Mouse (Mus musculus) left cerebral cortex, postnatal 4 days (tissue): ENCODE measurements around the gene Zfp93. TPM values are rescaled to one million over a fixed set of nuclear protein-coding genes. Genes with fewer than 3 reads are reported as not detected.
A peak's percentile ranks its signal among the peaks of the same experiment; 100 is the strongest.
"Not testable (repeated sequence)": the region's sequence is repeated elsewhere in the genome, so short reads cannot be mapped to it uniquely, and the experiment has no call there.

Source experiments
- DNase-seq: peaks from one replicate; pipeline ENCODE4 v3.0.0-alpha.2; 2022
- intact Hi-C: fragments of 180-260 bp; cut with DNase I; formaldehyde crosslinking; loops from one replicate; pipeline ENCODE4 v1.15.1; 2025
- total RNA-seq, 2 experiments: library from RNA; stranded (reverse); gene quantifications; 2 replicates each; pipeline ENCODE4 v1.2.3; 2021

The Zfp93 gene
- total RNA-seq, result 1 to 10 TPM; 8.3 TPM

- intact Hi-C loops, result no loop called here
- DNase-seq, result peak; percentile 80
Observed at GRCm38 (mm10) chr7:24270288-24270672, at the start of gene Zfp93. TSS of gene Zfp93 (plus strand) at chr7:24270420.

- intact Hi-C loops, result no loop called here
- peak; percentile 50 for DNase-seq
Observed at GRCm38 (mm10) chr7:24237040-24237791, 33.0 kb upstream of the Zfp93 start, which contains the start of gene Zfp109. TSS of gene Zfp109 (minus strand) at chr7:24237560.

GRCm38 (mm10) chr7:24253779-24254615, 16.2 kb upstream of the Zfp93 start:
- no peak for DNase-seq
- intact Hi-C loops, result no loop called here

- intact Hi-C loops, result no loop called here
- peak; percentile 78 for DNase-seq
Observed at GRCm38 (mm10) chr7:24254633-24255474, 15.4 kb upstream of the Zfp93 start, which contains the start of gene Zfp108. TSS of gene Zfp108 (plus strand) at chr7:24254794.

- no peak for DNase-seq
- intact Hi-C loops, result no loop called here
Observed at GRCm38 (mm10) chr7:24259306-24259999, 10.8 kb upstream of the Zfp93 start.

- intact Hi-C loops, result no loop called here
- DNase-seq, result no peak
Observed at GRCm38 (mm10) chr7:24260000-24260312, 10.3 kb upstream of the Zfp93 start.

GRCm38 (mm10) chr7:24268176-24269155, 1.8 kb upstream of the Zfp93 start:
- intact Hi-C loops, result no loop called here
- no peak for DNase-seq

GRCm38 (mm10) chr7:24269256-24269655, 964 bp upstream of the Zfp93 start:
- no peak for DNase-seq
- intact Hi-C loops, result no loop called here

GRCm38 (mm10) chr7:24269667-24270287, 443 bp upstream of the Zfp93 start:
- no peak for DNase-seq
- intact Hi-C loops, result no loop called here

- DNase-seq, result no peak
- intact Hi-C loops, result no loop called here
Observed at GRCm38 (mm10) chr7:24271191-24271590, 971 bp downstream of the Zfp93 start.

GRCm38 (mm10) chr7:24274456-24274855, 4.2 kb downstream of the Zfp93 start:
- no peak for DNase-seq
- intact Hi-C loops, result no loop called here

GRCm38 (mm10) chr7:24278771-24279170, 8.6 kb downstream of the Zfp93 start:
- intact Hi-C loops, result not testable (repeated sequence)

GRCm38 (mm10) chr7:24280031-24280857, 10.0 kb downstream of the Zfp93 start:
- intact Hi-C loops, result loop anchor here (10.0 kb wide), 1 partner anchor 315 kb away; no protein-coding TSS in a partner anchor
- DNase-seq, result no peak

More at GRCm38 (mm10) chr7:24278771-24279170, 8.6 kb downstream of the Zfp93 start:
- DNase-seq, result not testable (repeated sequence)

- no peak for DNase-seq
- intact Hi-C loops, result loop anchor here (10.0 kb wide), 1 partner anchor 316 kb away; no protein-coding TSS in a partner anchor
Observed at GRCm38 (mm10) chr7:24280858-24281145, 10.6 kb downstream of the Zfp93 start.

GRCm38 (mm10) chr7:24286090-24286489, 15.9 kb downstream of the Zfp93 start:
- intact Hi-C loops, result loop anchor here (10.0 kb wide), 1 partner anchor 321 kb away; no protein-coding TSS in a partner anchor

GRCm38 (mm10) chr7:24286916-24287315, 16.7 kb downstream of the Zfp93 start:
- intact Hi-C loops, result loop anchor here (10.0 kb wide), 1 partner anchor 322 kb away; no protein-coding TSS in a partner anchor

More at GRCm38 (mm10) chr7:24286090-24286489, 15.9 kb downstream of the Zfp93 start:
- DNase-seq, result no peak

GRCm38 (mm10) chr7:24287670-24288069, 17.4 kb downstream of the Zfp93 start:
- intact Hi-C loops, result loop anchor here (10.0 kb wide), 1 partner anchor 323 kb away; no protein-coding TSS in a partner anchor
- no peak for DNase-seq

More at GRCm38 (mm10) chr7:24286916-24287315, 16.7 kb downstream of the Zfp93 start:
- no peak for DNase-seq
